Mouse (Mus musculus) forebrain, embryonic 15.5 days (tissue): ENCODE data around the gene Mast3. TPM values are rescaled to one million over a fixed set of nuclear protein-coding genes. Genes with fewer than 3 reads are reported as not detected.

Experiments
- ATAC-seq: fragments of 200-750 bp; cut with Nextera tagmentation; replicated peaks from 2 replicates; pipeline ENCODE4 v1.8.0; 2017; ENCODE audit warnings: mild to moderate bottlenecking, moderate TSS enrichment, moderate library complexity
- H3K27ac ChIP-seq: fragments of 300-500 bp; sonication (generic); replicated peaks from 2 replicates; pipeline ENCODE4 v1.5.1; 2015; ENCODE audit warnings: mild to moderate bottlenecking, inconsistent platforms
- H3K27me3 ChIP-seq: fragments of 300-500 bp; sonication (generic); 2 replicates; pipeline ENCODE4 v1.6.1; 2015; ENCODE audit warnings: inconsistent platforms
- H3K36me3 ChIP-seq: fragments of 300-500 bp; sonication (generic); 2 replicates; pipeline ENCODE4 v1.6.1; 2015; ENCODE audit warnings: mild to moderate bottlenecking, inconsistent platforms
- H3K4me1 ChIP-seq: fragments of 300-500 bp; sonication (generic); 2 replicates; pipeline ENCODE4 v1.6.1; 2015; ENCODE audit warnings: inconsistent platforms
- H3K4me2 ChIP-seq: fragments of 300-500 bp; sonication (generic); replicated peaks from 2 replicates; pipeline ENCODE4 v1.6.1; 2015; ENCODE audit warnings: mild to moderate bottlenecking, inconsistent platforms
- H3K4me3 ChIP-seq: fragments of 300-500 bp; sonication (generic); 2 replicates; pipeline ENCODE4 v1.5.1; 2015; ENCODE audit warnings: mild to moderate bottlenecking, inconsistent platforms
- H3K9ac ChIP-seq: fragments of 300-500 bp; sonication (generic); replicated peaks from 2 replicates; pipeline ENCODE4 v1.6.1; 2015; ENCODE audit warnings: mild to moderate bottlenecking, inconsistent platforms
- H3K9me3 ChIP-seq: fragments of 300-500 bp; sonication (generic); 2 replicates; pipeline ENCODE4 v1.6.1; 2016; ENCODE audit warnings: inconsistent platforms
- WGBS: fragments of 180-500 bp; shearing (Covaris S2); methylation state at CpG from one replicate; pipeline ENCODE4 v1.1.7; 2015; ENCODE audit warnings: mixed read lengths; 5-methylcytosine and 5-hydroxymethylcytosine counted together
- polyA plus RNA-seq: library from polyadenylated mRNA; unstranded; fragments of >200 nt; fragmentation: Nextera tagmentation; extraction: Ambion mirVana; gene quantifications from 2 replicates; pipeline ENCODE4 v1.2.1, GENCODE M21; 2015

Mast3 gene
- polyA plus RNA-seq, 1 experiment from 2014 or later: 24.6 TPM

GRCm38 (mm10) chr8:70843214-70843773, 38.4 kb upstream of the Mast3 start:
- Histone ChIP-seq H3K4me2 (no peak overlapping the region), H3K27me3 (no peaks in the 10 kb centered on the region), H3K9me3 (no peaks in the 10 kb centered on the region), H3K36me3 (no peaks in the 10 kb centered on the region), H3K9ac (no peak overlapping the region), H3K27ac (no peak overlapping the region), H3K4me3 (no peak overlapping the region), H3K4me1 (peaks cover 18% of the 10 kb centered on the region)
- ATAC-seq: no peak
- 84% methylated on average over 5 of the region's 5 CpGs for WGBS

- H3K36me3 ChIP-seq: no peaks in the 10 kb centered on the region
- H3K9me3 ChIP-seq: no peaks in the 10 kb centered on the region
- WGBS: 77% methylated on average over 25 of the region's 25 CpGs
- H3K27ac ChIP-seq: no peak overlapping the region
- H3K4me2 ChIP-seq: no peak overlapping the region
- H3K4me1 ChIP-seq: peaks cover 18% of the 10 kb centered on the region
- no peak for ATAC-seq
- H3K4me3 ChIP-seq: no peak overlapping the region
- no peak overlapping the region for H3K9ac ChIP-seq
- H3K27me3 ChIP-seq: no peaks in the 10 kb centered on the region
Measured at GRCm38 (mm10) chr8:70842484-70842883, 37.6 kb upstream of the Mast3 start.

GRCm38 (mm10) chr8:70841147-70842072, 36.6 kb upstream of the Mast3 start:
- Histone ChIP-seq H3K27me3 (no peaks in the 10 kb centered on the region), H3K4me1 (peaks cover 18% of the 10 kb centered on the region), H3K36me3 (no peaks in the 10 kb centered on the region), H3K9me3 (no peaks in the 10 kb centered on the region), H3K9ac (no peak overlapping the region), H3K27ac (no peak overlapping the region), H3K4me2 (no peak overlapping the region), H3K4me3 (no peak overlapping the region)
- 40% methylated on average over 22 of the region's 22 CpGs for WGBS
- no peak for ATAC-seq

- Histone ChIP-seq H3K27me3 (no peaks in the 10 kb centered on the region), H3K4me1 (peaks cover 18% of the 10 kb centered on the region), H3K36me3 (no peaks in the 10 kb centered on the region), H3K4me3 (no peak overlapping the region), H3K9me3 (no peaks in the 10 kb centered on the region), H3K9ac (no peak overlapping the region), H3K27ac (peak overlapping the region; percentile 94; the same call in 1 of the 2 replicates), H3K4me2 (no peak overlapping the region)
- 57% methylated on average over 10 of the region's 10 CpGs for WGBS
- no peak for ATAC-seq
Measured at GRCm38 (mm10) chr8:70840590-70840989, 35.7 kb upstream of the Mast3 start.

- peak within 1 kb of the TSS; percentile 94 for H3K27ac ChIP-seq
- peak within 1 kb of the TSS; percentile 68 for H3K9ac ChIP-seq
- H3K36me3 ChIP-seq: no peaks in the 10 kb centered on the region
- H3K4me2 ChIP-seq: peak within 1 kb of the TSS; percentile 61
- ATAC-seq: peak; percentile 97
- H3K9me3 ChIP-seq: no peaks in the 10 kb centered on the region
- WGBS: 2% methylated on average over 55 of the region's 55 CpGs
- peaks cover 18% of the 10 kb centered on the region for H3K4me1 ChIP-seq
- no peaks in the 10 kb centered on the region for H3K27me3 ChIP-seq
- H3K4me3 ChIP-seq: peak within 1 kb of the TSS; percentile 72
Measured at GRCm38 (mm10) chr8:70839408-70840351, 34.8 kb upstream of the Mast3 start, which contains the start of gene Arrdc2. TSS of gene Arrdc2 (minus strand) at chr8:70839720.

GRCm38 (mm10) chr8:70838654-70839407, 34.0 kb upstream of the Mast3 start:
- peak; percentile 39 for ATAC-seq
- no peaks in the 10 kb centered on the region for H3K27me3 ChIP-seq
- WGBS: 3% methylated on average over 66 of the region's 66 CpGs

GRCm38 (mm10) chr8:70836666-70837065, 31.8 kb upstream of the Mast3 start:
- no peak for ATAC-seq
- H3K9me3 ChIP-seq: no peaks in the 10 kb centered on the region
- no peaks in the 10 kb centered on the region for H3K36me3 ChIP-seq
- no peak overlapping the region for H3K4me2 ChIP-seq
- peaks cover 18% of the 10 kb centered on the region for H3K4me1 ChIP-seq
- no peak overlapping the region for H3K4me3 ChIP-seq
- no peak overlapping the region for H3K9ac ChIP-seq
- 87% methylated on average over 12 of the region's 12 CpGs for whole genome bisulfite sequencing
- no peaks in the 10 kb centered on the region for H3K27me3 ChIP-seq
- H3K27ac ChIP-seq: no peak overlapping the region

More at GRCm38 (mm10) chr8:70838654-70839407, 34.0 kb upstream of the Mast3 start:
- peaks cover 18% of the 10 kb centered on the region for H3K4me1 ChIP-seq
- no peaks in the 10 kb centered on the region for H3K36me3 ChIP-seq
- no peaks in the 10 kb centered on the region for H3K9me3 ChIP-seq
- H3K27ac ChIP-seq: peak overlapping the region; percentile 94
- H3K9ac ChIP-seq: peak overlapping the region; percentile 68
- H3K4me3 ChIP-seq: peak overlapping the region; percentile 72
- H3K4me2 ChIP-seq: peak overlapping the region; percentile 61

GRCm38 (mm10) chr8:70834071-70834470, 29.2 kb upstream of the Mast3 start:
- Histone ChIP-seq H3K9ac (no peak overlapping the region), H3K4me3 (no peak overlapping the region), H3K36me3 (no peaks in the 10 kb centered on the region), H3K27ac (no peak overlapping the region), H3K4me2 (no peak overlapping the region), H3K4me1 (peaks cover 7% of the 10 kb centered on the region), H3K27me3 (no peaks in the 10 kb centered on the region), H3K9me3 (no peaks in the 10 kb centered on the region)
- ATAC-seq: no peak
- WGBS: 95% methylated on average over 3 of the region's 3 CpGs

GRCm38 (mm10) chr8:70833520-70833919, 28.7 kb upstream of the Mast3 start:
- no peak overlapping the region for H3K4me3 ChIP-seq

GRCm38 (mm10) chr8:70833018-70833482, 28.2 kb upstream of the Mast3 start:
- ATAC-seq: no peak; the same call in 1 of the 2 replicates

More at GRCm38 (mm10) chr8:70833520-70833919, 28.7 kb upstream of the Mast3 start:
- H3K27me3 ChIP-seq: no peaks in the 10 kb centered on the region
- no peak for ATAC-seq
- no peaks in the 10 kb centered on the region for H3K36me3 ChIP-seq
- no peaks in the 10 kb centered on the region for H3K9me3 ChIP-seq
- no peak overlapping the region for H3K27ac ChIP-seq
- no peak overlapping the region for H3K4me2 ChIP-seq
- peaks cover 3% of the 10 kb centered on the region for H3K4me1 ChIP-seq
- H3K9ac ChIP-seq: no peak overlapping the region
- 44% methylated on average over 15 of the region's 15 CpGs for WGBS

GRCm38 (mm10) chr8:70832371-70832770, 27.5 kb upstream of the Mast3 start:
- Histone ChIP-seq H3K36me3 (no peaks in the 10 kb centered on the region), H3K4me2 (no peak overlapping the region), H3K27ac (no peak overlapping the region), H3K4me1 (no peaks in the 10 kb centered on the region), H3K9me3 (no peaks in the 10 kb centered on the region), H3K9ac (no peak overlapping the region), H3K4me3 (no peak overlapping the region), H3K27me3 (no peaks in the 10 kb centered on the region)
- WGBS: 61% methylated on average over 11 of the region's 11 CpGs
- no peak for ATAC-seq

More at GRCm38 (mm10) chr8:70833018-70833482, 28.2 kb upstream of the Mast3 start:
- WGBS: 58% methylated on average over 9 of the region's 9 CpGs
- Histone ChIP-seq H3K36me3 (no peaks in the 10 kb centered on the region), H3K4me1 (no peaks in the 10 kb centered on the region), H3K27ac (no peak overlapping the region), H3K9me3 (no peaks in the 10 kb centered on the region), H3K27me3 (no peaks in the 10 kb centered on the region), H3K4me3 (no peak overlapping the region), H3K9ac (no peak overlapping the region), H3K4me2 (no peak overlapping the region)
